Mouse (Mus musculus) G1E (cell line): Measurements from ENCODE around the gene Arrdc1. TPM values are rescaled to one million over a fixed set of nuclear protein-coding genes. Genes with fewer than 3 reads are reported as not detected.

Experiments
- ATAC-seq: 2 replicates; pipeline ENCODE4 v1.8.0; 2016; ENCODE audit warnings: mild to moderate bottlenecking; ENCODE audit not compliant: insufficient number of reproducible peaks, poor library complexity, low FRiP score, severe bottlenecking; ENCODE audit errors: extremely low read depth
- DNase-seq: peaks from one replicate; pipeline ENCODE4 v3.0.0; 2012; ENCODE audit warnings: low spot score
- H3K27me3 ChIP-seq: 2 replicates; pipeline ENCODE4 v1.6.1; 2012; ENCODE audit warnings: mild to moderate bottlenecking, low read length, inconsistent platforms; ENCODE audit not compliant: insufficient read depth
- H3K36me3 ChIP-seq: replicated peaks from 2 replicates; pipeline ENCODE3; 2012; ENCODE audit warnings: mild to moderate bottlenecking, inconsistent platforms
- H3K4me1 ChIP-seq: 2 replicates; pipeline ENCODE4 v1.6.1; 2012; ENCODE audit warnings: low read depth, low read length, inconsistent platforms, mixed read lengths; ENCODE audit not compliant: insufficient read depth
- H3K4me3 ChIP-seq: 2 replicates; pipeline ENCODE4 v1.5.1; 2012; ENCODE audit warnings: low read depth, mild to moderate bottlenecking, inconsistent platforms, low read length, moderate library complexity, mixed read lengths
- H3K9me3 ChIP-seq: replicated peaks from 2 replicates; pipeline ENCODE4 v1.6.1; 2012; ENCODE audit warnings: inconsistent platforms
- CTCF ChIP-seq: IDR thresholded peaks from 2 replicates; pipeline ENCODE4 v1.5.1; 2012; ENCODE audit warnings: low read depth, low read length, inconsistent platforms, mixed read lengths
- GATA1 ChIP-seq: IDR thresholded peaks from 2 replicates; pipeline ENCODE4 v1.6.1; 2012; ENCODE audit warnings: borderline replicate concordance, low read length, inconsistent platforms, mixed read lengths
- GATA2 ChIP-seq: IDR thresholded peaks from 2 replicates; pipeline ENCODE4 v1.6.1; 2012; ENCODE audit warnings: low read depth, low read length, inconsistent platforms, borderline replicate concordance
- POLR2AphosphoS5 ChIP-seq: IDR thresholded peaks from 2 replicates; pipeline ENCODE4 v1.6.1; 2012; ENCODE audit warnings: low read depth, low read length, inconsistent platforms; ENCODE audit not compliant: insufficient replicate concordance
- TAL1 ChIP-seq: conservative IDR thresholded peaks from 2 replicates; pipeline ENCODE4 v1.6.1; 2012; ENCODE audit warnings: low read depth, low read length, inconsistent platforms, mixed read lengths
- polyA plus RNA-seq: library from polyadenylated mRNA; stranded (reverse); fragments of >175 nt; gene quantifications from 2 replicates; pipeline ENCODE4 v1.2.3, GENCODE M21; 2012
- total RNA-seq, 2 experiments: library from RNA; stranded (forward) in 1 of 2; stranded (reverse) in 1 of 2; fragments of 200-1000 nt in 1 of 2; fragments of >200 nt in 1 of 2; fragmentation: Nextera tagmentation in 1 of 2; gene quantifications; 2 replicates each; pipeline ENCODE4 v1.2.3; 2014 to 2017

The Arrdc1 gene
- total and polyA plus RNA-seq, 3 experiments: 41.1 to 51.6 (median 51.1) TPM

GRCm38 (mm10) chr2:24942092-24942491 is 7.0 kb upstream of the Arrdc1 start:
- DNase-seq: no peak
- Histone ChIP-seq H3K4me1 (peaks cover 7% of the 10 kb centered on the region; the same call in 1 of the 2 replicates), H3K9me3 (no peaks in the 10 kb centered on the region), H3K27me3 (peaks cover 23% of the 10 kb centered on the region), H3K36me3 (no peaks in the 10 kb centered on the region), H3K4me3 (no peak overlapping the region)
- no peak; the same call in 1 of the 2 replicates for ATAC-seq
- TF ChIP-seq CTCF (no peak), GATA2 (no peak)

- no peak for DNase-seq
- Histone ChIP-seq H3K4me1 (peaks cover 30% of the 10 kb centered on the region), H3K9me3 (no peaks in the 10 kb centered on the region), H3K4me3 (peak overlapping the region; percentile 89), H3K27me3 (peaks cover 17% of the 10 kb centered on the region), H3K36me3 (peaks cover 23% of the 10 kb centered on the region)
- TF ChIP-seq TAL1 (no peak), POLR2AphosphoS5 (no peak), GATA2 (no peak), GATA1 (no peak), CTCF (no peak)
- ATAC-seq: no peak
These were observed 550 bp downstream of the Arrdc1 start for GRCm38 (mm10) chr2:24934441-24934963.

GRCm38 (mm10) chr2:24929593-24929992 is 5.5 kb downstream of the Arrdc1 start:
- DNase-seq: no peak
- Histone ChIP-seq H3K9me3 (no peaks in the 10 kb centered on the region), H3K4me3 (no peak overlapping the region), H3K4me1 (peaks cover 19% of the 10 kb centered on the region), H3K36me3 (peaks cover 64% of the 10 kb centered on the region), H3K27me3 (no peaks in the 10 kb centered on the region)
- ATAC-seq: no peak
- TF ChIP-seq GATA1 (no peak), TAL1 (no peak), GATA2 (no peak), CTCF (no peak), POLR2AphosphoS5 (no peak)

GRCm38 (mm10) chr2:24929119-24929518 is 5.9 kb downstream of the Arrdc1 start:
- TF ChIP-seq GATA1: no peak
- TF ChIP-seq POLR2AphosphoS5: no peak
- TF ChIP-seq GATA2: no peak
- TF ChIP-seq CTCF: no peak
- no peak for TF ChIP-seq TAL1
- H3K4me3 ChIP-seq: no peak overlapping the region
- DNase-seq (no peak), ATAC-seq (no peak)
- peaks cover 15% of the 10 kb centered on the region for H3K4me1 ChIP-seq
- H3K27me3 ChIP-seq: no peaks in the 10 kb centered on the region
- no peaks in the 10 kb centered on the region for H3K9me3 ChIP-seq
- peaks cover 65% of the 10 kb centered on the region for H3K36me3 ChIP-seq

GRCm38 (mm10) chr2:24927810-24928479 is 7.1 kb downstream of the Arrdc1 start:
- H3K9me3 ChIP-seq: no peaks in the 10 kb centered on the region
- ATAC-seq (no peak), DNase-seq (no peak)
- H3K27me3 ChIP-seq: no peaks in the 10 kb centered on the region
- H3K4me1 ChIP-seq: peaks cover 6% of the 10 kb centered on the region
- peaks cover 60% of the 10 kb centered on the region for H3K36me3 ChIP-seq
- no peak overlapping the region for H3K4me3 ChIP-seq
- TF ChIP-seq GATA2: no peak
- TF ChIP-seq GATA1: no peak
- no peak for TF ChIP-seq TAL1
- TF ChIP-seq CTCF: no peak
- TF ChIP-seq POLR2AphosphoS5: no peak

GRCm38 (mm10) chr2:24926965-24927358 is 8.1 kb downstream of the Arrdc1 start:
- Histone ChIP-seq H3K4me1 (peaks cover 6% of the 10 kb centered on the region), H3K9me3 (no peaks in the 10 kb centered on the region), H3K4me3 (no peak overlapping the region), H3K27me3 (no peaks in the 10 kb centered on the region), H3K36me3 (peaks cover 58% of the 10 kb centered on the region)
- ATAC-seq: no peak
- DNase-seq: no peak
- TF ChIP-seq GATA2 (no peak), GATA1 (no peak), POLR2AphosphoS5 (no peak), CTCF (no peak), TAL1 (no peak)
